11 mouse cellular contexts compared by ENCODE assay signal in genomic region chr12:102453581-102453980, GRCm38 (mm10). TPM values are rescaled to one million over a fixed set of nuclear protein-coding genes. Genes with fewer than 3 reads are reported as not detected.
DNase-seq lines count a peak whose midpoint lies in the region; ATAC-seq and TF ChIP-seq lines count a peak whose summit lies in the region.
"Had no signal": no experiment of that assay in that cellular context is flagged by ENCODE, and none has a peak within 500 bp of the region (broad histone marks: within the 10 kb centered on the region; RNA-seq: fewer than 3 reads in every experiment).

No protein-coding gene starts in this region.

- no peak overlapping the region for H3K9ac ChIP-seq in kidney, embryonic 16.5 days (replicated peaks; ENCODE audit: low read length)
- H3K9ac ChIP-seq in forebrain, embryonic 16.5 days (replicated peaks; ENCODE audit: low read depth, low read length), result no peak overlapping the region
- H3K9ac ChIP-seq: forebrain, embryonic 15.5 days had no signal

- 16% methylated on average over 6 of the region's 6 CpGs for WGBS in kidney, embryonic 16.5 days
- WGBS in forebrain, embryonic 16.5 days, result 52% methylated on average over 6 of the region's 6 CpGs

- H3K4me1 ChIP-seq in kidney, embryonic 16.5 days (ENCODE audit: insufficient read depth, low read length), result no peaks in the 10 kb centered on the region
- H3K4me1 ChIP-seq in forebrain, embryonic 16.5 days (replicated peaks; ENCODE audit: control insufficient read depth, insufficient read depth, low read length), result no peaks in the 10 kb centered on the region
- H3K4me1 ChIP-seq: forebrain, embryonic 15.5 days had no signal

- ATAC-seq in kidney, embryonic 16.5 days (ENCODE audit: low FRiP score, low TSS enrichment), result no peak
- ATAC-seq in forebrain, embryonic 16.5 days, result no peak
- ATAC-seq: forebrain, embryonic 15.5 days; inflammation-experienced regulatory T-cells, adult 6 months had no signal

- DNase-seq in kidney, adult 11 months, result peak; percentile 74
- peak; percentile 37 to 40 for DNase-seq in heart, postnatal 14 days
- DNase-seq in lung, postnatal 4 days, result peak; percentile 34 to 36
- DNase-seq in retina, embryonic 14.5 days (ENCODE audit: low spot score), result no peak
- no peak for DNase-seq in ovary, adult 18-20 months (ENCODE audit: low spot score)
- DNase-seq: cerebellum, adult 11-12 months had no signal

- H3K36me3 ChIP-seq in kidney, embryonic 16.5 days (ENCODE audit: insufficient read depth, low read length), result no peaks in the 10 kb centered on the region
- H3K36me3 ChIP-seq in C2C12 (ENCODE audit: control insufficient read depth, insufficient read depth), result no peaks in the 10 kb centered on the region
- H3K36me3 ChIP-seq in forebrain, embryonic 16.5 days (ENCODE audit: control insufficient read depth, insufficient read depth), result no peaks in the 10 kb centered on the region
- H3K36me3 ChIP-seq: forebrain, embryonic 15.5 days had no signal

- no peak for TF ChIP-seq CTCF in C2C12 (IDR thresholded peaks at IDR 0.05; ENCODE audit: control insufficient read depth, insufficient read depth, insufficient read length)

- no peaks in the 10 kb centered on the region for H3K79me2 ChIP-seq in C2C12 (ENCODE audit: control insufficient read depth, insufficient read depth)

- no peaks in the 10 kb centered on the region for H3K9me3 ChIP-seq in kidney, embryonic 16.5 days (ENCODE audit: low read length)
- no peaks in the 10 kb centered on the region for H3K9me3 ChIP-seq in forebrain, embryonic 16.5 days (ENCODE audit: control insufficient read depth, low read length)
- H3K9me3 ChIP-seq: forebrain, embryonic 15.5 days had no signal

- H3K27me3 ChIP-seq in kidney, embryonic 16.5 days (ENCODE audit: insufficient read depth, low read length), result no peaks in the 10 kb centered on the region
- H3K27me3 ChIP-seq in C2C12 (ENCODE audit: control insufficient read depth, insufficient read depth, insufficient read length), result no peaks in the 10 kb centered on the region
- no peaks in the 10 kb centered on the region for H3K27me3 ChIP-seq in forebrain, embryonic 16.5 days (replicated peaks; ENCODE audit: control insufficient read depth, insufficient read depth, low read length)
- H3K27me3 ChIP-seq: forebrain, embryonic 15.5 days had no signal

- no peaks in the 10 kb centered on the region for H3K79me3 ChIP-seq in C2C12 (ENCODE audit: low read depth)

- no peak overlapping the region for H3ac ChIP-seq in C2C12 (ENCODE audit: control insufficient read depth, insufficient read length, low read depth)

- no peak overlapping the region for H3K27ac ChIP-seq in kidney, embryonic 16.5 days (ENCODE audit: low read length)
- no peak overlapping the region for H3K27ac ChIP-seq in forebrain, embryonic 16.5 days (ENCODE audit: low read length)
- H3K27ac ChIP-seq: forebrain, embryonic 15.5 days had no signal

- intact Hi-C loops in heart, postnatal 14 days (cut with DNase I), result no loop called here

- H3K4me3 ChIP-seq in kidney, embryonic 16.5 days (ENCODE audit: low read length), result no peak overlapping the region
- no peak overlapping the region for H3K4me3 ChIP-seq in C2C12 (ENCODE audit: insufficient read depth, poor library complexity, severe bottlenecking)
- H3K4me3 ChIP-seq in forebrain, embryonic 16.5 days (replicated peaks; ENCODE audit: low read length), result no peak overlapping the region
- H3K4me3 ChIP-seq: forebrain, embryonic 15.5 days had no signal

- H3K4me2 ChIP-seq in kidney, embryonic 16.5 days (replicated peaks; ENCODE audit: low read depth, low read length), result no peak overlapping the region
- no peak overlapping the region for H3K4me2 ChIP-seq in forebrain, embryonic 16.5 days (ENCODE audit: low read length)
- H3K4me2 ChIP-seq: forebrain, embryonic 15.5 days had no signal

TF ChIP-seq in C2C12, 6 proteins besides CTCF, POLR2A, EP300 and RAD21:
- TF ChIP-seq MYOG (IDR thresholded peaks at IDR 0.05; ENCODE audit: control insufficient read depth, extremely low read depth, insufficient read length) (no peak), USF1 (IDR thresholded peaks at IDR 0.05; ENCODE audit: low read depth) (peak; percentile 39), CEBPB (IDR thresholded peaks at IDR 0.05; ENCODE audit: low read depth) (peak; percentile 41), FOSL1 (IDR thresholded peaks at IDR 0.05; ENCODE audit: insufficient read depth, low read length, poor library complexity, severe bottlenecking) (no peak), MAX (IDR thresholded peaks at IDR 0.05) (no peak), MYOD1 (IDR thresholded peaks at IDR 0.05; ENCODE audit: control insufficient read depth, insufficient read length, low read depth) (peak; percentile 43)

RNA-seq across cellular contexts. Expression of gene Lgmn, which starts 14.0 kb away (rescaled TPM):
- polyA plus RNA-seq in kidney, embryonic 16.5 days (2015; fragmentation: Nextera tagmentation; extraction: Ambion mirVana), result 153 and 175 TPM in 2 replicates
- 56.9 TPM for polyA plus RNA-seq in C2C12 (2012; fragmentation: generic; extraction: Trizol)
- total RNA-seq in heart, postnatal 14 days (2021), result 10 to 100 TPM; 78.1 to 82.0 TPM
- 70.3 and 78.8 TPM in 2 replicates for polyA plus RNA-seq in forebrain, embryonic 16.5 days (2015; fragmentation: Nextera tagmentation; extraction: Ambion mirVana)

RNA-seq across cellular contexts. Expression of gene Golga5, which starts 15.4 kb away (rescaled TPM):
- 35.6 and 37.8 TPM in 2 replicates for polyA plus RNA-seq in kidney, embryonic 16.5 days (2015; fragmentation: Nextera tagmentation; extraction: Ambion mirVana)
- 7.3 TPM for polyA plus RNA-seq in C2C12 (2012; fragmentation: generic; extraction: Trizol)
- 10 to 100 TPM; 23.5 to 25.8 TPM for total RNA-seq in heart, postnatal 14 days (2021)
- 33.2 and 35.5 TPM in 2 replicates for polyA plus RNA-seq in forebrain, embryonic 16.5 days (2015; fragmentation: Nextera tagmentation; extraction: Ambion mirVana)

Comparison
In these comparisons a context has a peak if more than half of its experiments do, and no peak if none do; other contexts are left out.
1. DNase-seq: peak in kidney, adult 11 months (single experiment), heart, postnatal 14 days (2 of 2) and lung, postnatal 4 days (2 of 2); none in retina, embryonic 14.5 days (single experiment) and ovary, adult 18-20 months (single experiment).